Mouse (Mus musculus): Measurements from ENCODE around the gene Ppp2r5e. TPM values are rescaled to one million over a fixed set of nuclear protein-coding genes. Genes with fewer than 3 reads are reported as not detected.
A peak's percentile ranks its signal among the peaks of the same experiment; 100 is the strongest.

Ppp2r5e gene
- total RNA-seq (2021), result 10 to 100 TPM; 32.2 to 34.3 TPM
- long read RNA-seq, experiment 1, full-length matches to known transcripts, result 75 of 84 reads
- long read RNA-seq, experiment 1, partial matches to known transcripts, result 2 of 84 reads
- long read RNA-seq, experiment 1, other reads (novel, unspliced or antisense), result 7 of 84 reads
- long read RNA-seq, experiment 2, full-length matches to known transcripts, result 50 of 65 reads
- long read RNA-seq, experiment 2, partial matches to known transcripts, result 2 of 65 reads
- long read RNA-seq, experiment 2, other reads (novel, unspliced or antisense), result 13 of 65 reads

DNA sequence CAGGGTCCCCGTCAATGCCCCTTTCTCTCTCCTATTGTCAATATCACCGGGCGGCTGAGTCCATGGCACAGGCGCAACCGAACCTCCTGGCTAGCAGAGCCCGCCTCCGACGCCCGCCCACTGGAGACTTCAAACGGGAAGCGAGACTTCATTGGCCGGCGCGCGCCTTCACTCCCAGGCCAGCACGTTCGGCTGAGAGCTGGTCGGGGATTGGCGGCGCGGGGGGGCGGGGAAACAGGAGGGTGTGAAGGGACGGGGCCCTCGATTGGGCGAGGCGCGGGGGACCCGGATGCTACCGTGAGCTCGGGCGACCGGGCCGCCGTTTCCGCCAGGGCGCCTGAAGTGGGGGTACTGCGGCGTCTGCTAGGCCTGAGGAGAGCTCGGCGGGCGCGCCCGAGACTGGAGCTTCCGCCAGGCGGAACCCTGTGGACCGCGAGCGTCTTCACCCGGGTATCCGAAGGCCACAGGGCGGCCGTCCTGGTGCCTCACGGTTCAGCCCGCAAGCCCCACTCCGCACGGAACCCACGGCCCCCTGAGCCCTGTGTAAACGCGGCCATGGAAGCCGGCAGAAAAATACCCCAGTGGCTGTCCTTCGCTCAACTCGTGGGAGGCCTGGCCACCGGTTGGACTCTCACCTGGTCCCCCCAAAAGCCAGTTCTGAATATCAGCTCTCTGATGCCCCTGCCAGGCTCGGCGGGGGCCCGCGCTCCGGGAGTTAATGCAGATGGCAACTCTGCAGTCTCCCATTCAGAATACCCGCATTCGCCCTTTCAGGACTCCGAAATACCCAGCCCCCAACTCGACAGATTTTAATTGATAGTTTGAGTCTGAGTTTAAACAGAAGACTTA, at the start of gene Ppp2r5e:
Gene Ppp2r5e (minus strand): TSS at position 92 of the 849 bp plus-strand sequence.
- peak; percentile 100 for DNase-seq
- Histone ChIP-seq H3K27ac (peak within 1 kb of the TSS; percentile 99), H3K4me3 (peak within 1 kb of the TSS; percentile 99)
- intact Hi-C loops (cut with DNase I), result loop anchor here (5.0 kb wide), 2 partner anchors 61 to 134 kb away; no protein-coding TSS in a partner anchor
- TF ChIP-seq CTCF (IDR thresholded peaks at IDR 0.05), result peak; percentile 7; the same call in 1 of the 2 replicates

DNA sequence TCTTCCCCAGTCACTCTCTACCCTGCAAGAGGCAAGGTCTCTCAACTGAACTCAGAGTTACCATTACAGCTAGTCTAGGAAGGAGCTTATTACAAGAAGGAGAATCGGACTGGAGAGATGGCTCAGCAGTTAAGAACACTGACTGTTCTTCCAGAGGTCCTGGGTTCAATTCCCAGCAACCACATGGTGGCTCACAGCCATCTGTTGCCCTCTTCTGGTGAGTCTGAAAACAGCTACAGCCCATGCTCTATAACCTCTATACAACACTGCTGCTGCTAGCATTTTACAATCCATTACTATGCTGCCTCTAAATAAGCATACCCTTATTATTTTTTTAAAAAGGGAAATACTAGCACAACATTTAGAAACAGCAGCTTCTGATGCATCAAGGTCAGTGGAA, 49.7 kb upstream of the Ppp2r5e start:
- no peak for DNase-seq
- intact Hi-C loops (cut with DNase I), result no loop called here
- H3K4me3 ChIP-seq, result no peak overlapping the region
- peak; percentile 58 for TF ChIP-seq CTCF (IDR thresholded peaks at IDR 0.05)
- no peak overlapping the region for H3K27ac ChIP-seq

DNA sequence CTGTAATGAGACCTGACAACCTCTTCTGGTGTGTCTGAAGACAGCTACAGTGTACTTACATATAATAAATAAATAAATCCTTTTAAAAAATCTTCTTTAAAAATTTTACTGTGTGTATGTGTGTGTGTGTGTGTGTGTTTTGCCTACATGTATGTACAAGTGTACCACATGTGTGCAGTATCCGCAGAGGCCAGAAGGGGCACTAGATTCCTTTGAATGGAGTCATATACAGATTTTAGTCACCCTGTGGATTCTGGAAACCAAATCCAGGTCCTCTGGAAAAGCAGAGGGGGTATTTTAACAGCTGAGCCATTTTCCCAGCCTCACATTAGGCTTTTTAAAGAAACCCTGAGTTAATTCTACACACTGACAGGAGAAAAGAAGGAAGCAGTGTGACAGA, 45.7 kb upstream of the Ppp2r5e start:
- no peak for DNase-seq
- no peak for TF ChIP-seq CTCF (IDR thresholded peaks at IDR 0.05)
- H3K27ac ChIP-seq, result no peak overlapping the region
- H3K4me3 ChIP-seq, result no peak overlapping the region
- intact Hi-C loops (cut with DNase I), result no loop called here

DNA sequence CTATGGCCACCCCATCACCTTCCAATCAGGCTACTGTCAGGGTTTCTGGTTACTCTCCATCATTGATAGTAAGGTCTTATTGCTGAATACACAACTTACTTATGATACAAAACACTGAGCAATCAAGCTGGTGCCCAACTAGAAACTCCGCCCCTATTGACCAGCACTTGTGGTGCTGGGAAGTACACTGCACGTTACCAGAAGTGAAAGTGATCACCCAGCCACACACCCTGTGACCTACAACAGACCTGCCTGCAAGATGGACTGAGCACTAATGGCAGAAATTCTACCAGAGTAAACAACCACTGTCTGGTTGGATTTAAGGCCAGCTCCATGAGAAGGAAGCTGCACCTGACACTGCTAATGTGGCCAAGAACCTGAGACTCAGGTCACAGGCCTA, 42.3 kb upstream of the Ppp2r5e start:
- H3K27ac ChIP-seq, result no peak overlapping the region
- intact Hi-C loops (cut with DNase I), result no loop called here

DNA sequence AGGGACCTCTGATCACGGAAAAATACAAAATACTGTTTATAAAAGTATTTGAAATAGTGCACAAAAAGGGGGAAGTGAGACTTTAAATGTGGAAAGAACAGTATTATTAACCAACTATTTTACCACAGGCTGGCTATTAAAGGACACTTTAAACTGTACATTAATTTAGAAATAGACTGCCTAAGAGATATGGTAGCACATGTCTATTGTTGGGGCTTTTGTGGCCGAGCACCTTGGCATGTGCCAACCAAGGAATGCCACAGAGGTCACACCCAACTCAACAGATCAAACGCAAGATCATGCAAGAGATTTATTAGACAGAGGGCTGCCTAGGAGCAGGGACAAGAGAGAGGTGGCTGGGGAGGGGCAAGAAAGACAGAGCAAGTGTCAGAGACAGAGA, 41.1 kb upstream of the Ppp2r5e start:
- DNase-seq, result no peak
- TF ChIP-seq CTCF (IDR thresholded peaks at IDR 0.05), result no peak
- intact Hi-C loops (cut with DNase I), result no loop called here
- H3K27ac ChIP-seq, result no peak overlapping the region
- no peak overlapping the region for H3K4me3 ChIP-seq

More for the DNA sequence above, 42.3 kb upstream of the Ppp2r5e start:
- no peak for TF ChIP-seq CTCF (IDR thresholded peaks at IDR 0.05)
- H3K4me3 ChIP-seq, result no peak overlapping the region
- DNase-seq, result no peak

DNA sequence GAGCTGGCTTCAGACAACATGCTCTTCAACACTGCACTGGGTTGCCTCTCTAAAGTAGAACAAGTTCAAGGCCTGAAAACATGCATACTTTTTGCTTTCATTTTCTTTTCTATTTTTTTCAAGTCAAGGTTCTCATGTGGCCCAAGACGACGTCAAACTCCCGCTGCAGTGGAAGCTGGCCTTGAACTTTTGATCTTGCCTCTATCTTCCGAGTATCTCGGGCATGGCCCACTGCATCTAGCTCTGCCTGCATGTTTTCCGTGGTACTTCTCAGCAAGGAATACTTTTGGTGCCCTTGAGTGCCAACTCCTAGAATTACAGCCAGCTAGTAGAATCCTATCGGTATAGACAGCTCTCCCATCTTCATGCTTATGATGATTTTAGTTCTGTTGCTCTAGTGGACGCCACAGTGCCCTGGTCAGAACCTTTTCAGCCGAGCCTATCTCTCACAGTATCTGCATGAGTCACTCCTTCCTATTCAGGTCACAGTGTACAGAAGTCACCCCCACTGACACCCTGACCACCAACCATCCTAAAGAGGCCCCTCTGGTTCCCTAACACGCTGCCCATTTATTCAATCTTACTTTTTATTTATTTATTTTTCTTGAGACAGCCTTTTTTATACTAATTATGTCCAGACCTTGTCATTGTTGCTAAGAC, 39.9 kb upstream of the Ppp2r5e start:
- no peak for DNase-seq
- Histone ChIP-seq H3K27ac (no peak overlapping the region), H3K4me3 (no peak overlapping the region)
- intact Hi-C loops (cut with DNase I), result no loop called here
- TF ChIP-seq CTCF (IDR thresholded peaks at IDR 0.05), result no peak

DNA sequence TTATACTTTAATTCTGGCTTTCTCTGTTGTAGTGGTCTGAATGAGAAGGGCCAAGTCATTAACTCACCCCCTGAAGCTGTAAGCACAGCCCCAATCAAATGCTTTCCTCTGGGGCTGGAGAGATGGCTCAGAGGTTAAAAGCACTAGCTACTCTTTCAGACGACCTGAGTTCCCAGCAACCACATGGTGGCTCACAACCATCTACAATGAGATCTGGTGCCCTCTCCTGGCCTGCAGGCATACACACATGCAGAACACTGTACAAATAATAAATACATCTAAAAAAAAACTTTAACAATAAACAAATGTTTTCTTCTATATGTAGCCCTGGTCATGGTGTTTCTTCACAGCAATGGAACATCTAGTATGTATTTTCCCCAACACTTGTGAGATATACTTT, 33.6 kb upstream of the Ppp2r5e start:
- DNase-seq, result no peak
- intact Hi-C loops (cut with DNase I), result no loop called here
- Histone ChIP-seq H3K27ac (no peak overlapping the region), H3K4me3 (no peak overlapping the region)
- TF ChIP-seq CTCF (IDR thresholded peaks at IDR 0.05), result peak; percentile 24; the same call in 1 of the 2 replicates

DNA sequence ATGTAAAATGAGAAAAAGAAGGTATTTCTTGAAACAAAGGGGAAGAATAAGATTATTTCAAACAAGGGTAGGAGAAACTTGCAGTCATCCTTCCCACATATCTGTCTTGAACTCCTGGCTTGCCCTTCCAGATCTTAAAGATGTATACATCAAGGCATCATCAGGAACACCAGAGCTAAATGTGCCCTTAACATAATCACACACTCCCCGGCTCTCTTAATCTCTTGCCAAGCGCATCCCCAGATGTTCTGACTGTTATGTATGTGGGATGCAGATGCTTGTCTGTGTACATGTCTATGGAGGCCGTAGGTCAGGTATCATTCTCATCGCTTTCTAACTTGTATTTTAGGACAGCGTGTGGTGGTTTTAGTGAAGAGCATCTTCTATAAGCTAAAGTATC, 27.2 kb upstream of the Ppp2r5e start:
- TF ChIP-seq CTCF (IDR thresholded peaks at IDR 0.05), result no peak
- DNase-seq, result no peak
- Histone ChIP-seq H3K4me3 (no peak overlapping the region), H3K27ac (no peak overlapping the region)
- intact Hi-C loops (cut with DNase I), result no loop called here

DNA sequence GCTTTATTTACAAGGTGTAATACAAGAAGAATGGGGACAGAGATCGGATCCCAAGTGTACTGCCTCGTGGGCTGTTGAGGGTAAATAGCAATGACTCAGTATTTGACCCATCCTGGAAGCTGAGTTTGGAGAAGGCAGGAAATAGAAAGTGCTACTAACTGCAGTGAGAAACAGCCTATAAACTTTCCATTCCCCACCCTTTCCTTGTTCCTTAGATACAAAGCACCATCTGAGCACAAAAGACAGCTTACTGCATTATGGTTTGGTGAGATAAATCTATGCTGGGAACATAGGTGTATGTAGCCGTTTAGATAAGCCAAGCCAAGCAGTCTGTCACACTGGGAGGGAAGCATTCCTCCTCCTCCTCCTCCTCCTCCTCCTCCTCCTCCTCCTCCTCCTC, 26.8 kb upstream of the Ppp2r5e start:
- DNase-seq, result no peak
- H3K4me3 ChIP-seq, result no peak overlapping the region
- no peak overlapping the region for H3K27ac ChIP-seq
- TF ChIP-seq CTCF (IDR thresholded peaks at IDR 0.05), result no peak
- intact Hi-C loops (cut with DNase I), result no loop called here

DNA sequence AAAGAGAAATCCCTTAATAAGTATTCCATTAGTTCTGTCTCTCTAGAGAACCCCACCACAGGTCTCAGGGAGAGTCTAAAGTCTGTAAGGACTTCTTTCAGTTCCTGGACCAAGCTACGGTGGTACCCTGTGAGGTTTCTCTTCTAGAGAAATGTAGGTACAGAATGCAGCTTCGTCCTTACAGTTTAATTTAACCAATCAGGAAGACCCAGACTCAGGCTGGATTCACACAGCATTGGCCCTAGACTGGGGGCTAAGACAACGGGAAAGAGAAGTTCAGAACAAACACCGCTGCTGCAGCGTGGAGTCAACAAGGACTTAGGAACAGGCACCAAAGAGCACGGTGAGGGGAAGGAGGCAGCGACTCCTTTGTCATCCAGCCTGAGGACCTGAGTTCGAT, 20.8 kb upstream of the Ppp2r5e start:
- no peak for DNase-seq
- H3K4me3 ChIP-seq, result peak overlapping the region; percentile 69
- intact Hi-C loops (cut with DNase I), result no loop called here
- no peak for TF ChIP-seq CTCF (IDR thresholded peaks at IDR 0.05)
- H3K27ac ChIP-seq, result no peak overlapping the region

DNA sequence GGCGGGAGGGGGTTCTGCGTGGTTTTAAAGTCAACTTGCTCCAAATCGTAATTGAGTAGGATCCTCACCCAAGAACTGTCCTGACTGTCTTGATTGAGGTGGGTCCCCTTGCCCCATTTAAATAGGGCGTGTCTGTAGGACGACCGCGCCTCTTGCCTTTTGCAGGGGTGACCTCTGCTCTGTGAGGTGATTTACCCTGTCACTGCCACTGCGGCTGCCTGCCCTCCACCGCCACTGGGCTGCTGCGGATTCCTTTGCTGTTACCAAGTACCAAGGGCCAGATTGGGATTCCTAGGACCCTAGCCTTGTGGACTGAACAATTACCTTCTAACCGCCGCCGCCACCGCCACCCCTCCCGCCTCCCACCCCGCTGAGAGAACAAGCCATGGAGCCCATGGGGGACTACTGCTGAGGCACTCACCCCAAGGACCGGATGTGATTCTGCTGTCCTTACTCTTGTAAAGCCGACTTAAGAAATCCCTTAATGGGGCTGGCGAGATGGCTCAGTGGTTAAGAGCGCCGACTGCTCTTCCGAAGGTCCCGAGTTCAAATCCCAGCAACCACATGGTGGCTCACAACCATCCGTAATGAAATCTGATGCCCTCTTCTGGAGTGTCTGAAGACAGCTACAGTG, 20.2 kb upstream of the Ppp2r5e start:
- peak; percentile 35 for DNase-seq
- Histone ChIP-seq H3K4me3 (peak overlapping the region; percentile 69), H3K27ac (peak overlapping the region; percentile 53)
- TF ChIP-seq CTCF (IDR thresholded peaks at IDR 0.05), result no peak
- intact Hi-C loops (cut with DNase I), result no loop called here

DNA sequence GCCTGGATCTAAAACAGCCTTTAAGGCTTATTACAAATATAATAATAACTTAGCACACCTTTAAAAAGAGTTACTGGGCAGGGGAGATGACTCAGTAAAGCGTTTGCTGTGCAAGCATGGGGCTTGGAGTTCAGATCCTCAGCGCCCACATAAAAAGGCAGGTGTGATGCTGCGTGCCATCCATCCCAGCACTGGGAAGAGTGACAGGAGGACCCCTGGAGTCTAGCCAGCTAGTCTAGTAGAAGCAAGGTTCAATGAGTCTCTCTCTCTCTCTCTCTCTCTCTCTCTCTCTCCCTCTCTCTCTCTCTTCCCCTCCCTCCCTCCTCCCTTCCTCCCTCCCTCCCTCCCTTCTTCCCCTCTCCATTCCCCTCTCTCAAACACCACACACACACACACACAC, 19.5 kb upstream of the Ppp2r5e start:
- intact Hi-C loops (cut with DNase I), result no loop called here
- DNase-seq, result no peak
- no peak overlapping the region for H3K4me3 ChIP-seq
- H3K27ac ChIP-seq, result no peak overlapping the region
- TF ChIP-seq CTCF (IDR thresholded peaks at IDR 0.05), result no peak
